Mouse (Mus musculus) Muller cell, postnatal 12 days (primary cell): ENCODE results near the gene Rhbg.

Source experiments
- DNase-seq: peaks from one replicate; pipeline ENCODE4 v3.0.0-alpha.2; 2015; ENCODE audit errors: inconsistent ontology term

The Rhbg gene

GRCm38 (mm10) chr3:88228906-88229305 lies 25.6 kb downstream of the Rhbg start:
- DNase-seq: peak; percentile 32

- no peak for DNase-seq
These were observed 26.5 kb downstream of the Rhbg start for GRCm38 (mm10) chr3:88227976-88228375.

- DNase-seq: no peak
These were observed 27.2 kb downstream of the Rhbg start for GRCm38 (mm10) chr3:88227260-88227659.

GRCm38 (mm10) chr3:88226101-88226845 lies 28.2 kb downstream of the Rhbg start:
- peak; percentile 56 for DNase-seq

- DNase-seq: peak; percentile 18
These were observed 29.6 kb downstream of the Rhbg start for GRCm38 (mm10) chr3:88224929-88225328.

- DNase-seq: no peak
These were observed 32.1 kb downstream of the Rhbg start for GRCm38 (mm10) chr3:88222446-88222845.

GRCm38 (mm10) chr3:88221519-88222390 lies 32.8 kb downstream of the Rhbg start:
- DNase-seq: no peak

- DNase-seq: peak; percentile 92
These were observed 33.7 kb downstream of the Rhbg start for GRCm38 (mm10) chr3:88220842-88221241.

- no peak for DNase-seq
These were observed 34.6 kb downstream of the Rhbg start for GRCm38 (mm10) chr3:88219940-88220339.

GRCm38 (mm10) chr3:88217679-88218078 lies 36.8 kb downstream of the Rhbg start:
- DNase-seq: no peak

- no peak for DNase-seq
These were observed 37.8 kb downstream of the Rhbg start for GRCm38 (mm10) chr3:88216534-88217326.

GRCm38 (mm10) chr3:88216116-88216515 lies 38.4 kb downstream of the Rhbg start:
- peak; percentile 83 for DNase-seq

- DNase-seq: no peak
These were observed 38.9 kb downstream of the Rhbg start for GRCm38 (mm10) chr3:88215553-88216004.

- peak; percentile 51 for DNase-seq
These were observed 39.4 kb downstream of the Rhbg start for GRCm38 (mm10) chr3:88214971-88215552.

GRCm38 (mm10) chr3:88214197-88214938 lies 40.1 kb downstream of the Rhbg start:
- peak; percentile 93 for DNase-seq

- peak; percentile 16 for DNase-seq
These were observed 41.5 kb downstream of the Rhbg start for GRCm38 (mm10) chr3:88213019-88213418.

- DNase-seq: no peak
These were observed 42.2 kb downstream of the Rhbg start for GRCm38 (mm10) chr3:88212356-88212755.

- DNase-seq: peak; percentile 7
These were observed 43.6 kb downstream of the Rhbg start for GRCm38 (mm10) chr3:88210918-88211317.

GRCm38 (mm10) chr3:88210121-88210520 lies 44.4 kb downstream of the Rhbg start:
- DNase-seq: peak; percentile 61

- peak; percentile 36 for DNase-seq
These were observed 45.2 kb downstream of the Rhbg start for GRCm38 (mm10) chr3:88209306-88209705.

GRCm38 (mm10) chr3:88208226-88208720 lies 46.2 kb downstream of the Rhbg start:
- DNase-seq: peak; percentile 28
